13 mouse cellular contexts compared by ENCODE assay signal in genomic region chr13:63726035-63726434, GRCm38 (mm10).
DNase-seq lines count a peak whose midpoint lies in the region; ATAC-seq lines count a peak whose summit lies in the region.
"Had no signal": no experiment of that assay in that cellular context is flagged by ENCODE, and none has a peak within 500 bp of the region (broad histone marks: within the 10 kb centered on the region; RNA-seq: fewer than 3 reads in every experiment).

No protein-coding gene starts in this region.

- no peaks in the 10 kb centered on the region for H3K4me1 ChIP-seq in forebrain, embryonic 14.5 days (ENCODE audit: control insufficient read depth, insufficient read depth, low read length)
- no peaks in the 10 kb centered on the region for H3K4me1 ChIP-seq in forebrain, embryonic 15.5 days
- peaks cover 56% of the 10 kb centered on the region for H3K4me1 ChIP-seq in lung, embryonic 15.5 days
- peaks cover 5% of the 10 kb centered on the region; the same call in 1 of the 2 replicates for H3K4me1 ChIP-seq in midbrain, embryonic 13.5 days (replicated peaks)

- no peak overlapping the region for H3K4me2 ChIP-seq in forebrain, embryonic 14.5 days (ENCODE audit: low read length)
- H3K4me2 ChIP-seq in forebrain, embryonic 15.5 days (replicated peaks) = no peak overlapping the region
- no peak overlapping the region for H3K4me2 ChIP-seq in lung, embryonic 15.5 days
- H3K4me2 ChIP-seq in midbrain, embryonic 13.5 days (replicated peaks) = no peak overlapping the region

- 9% methylated on average over 2 of the region's 2 CpGs for WGBS in forebrain, embryonic 14.5 days
- WGBS in forebrain, embryonic 15.5 days = 11% methylated on average over 2 of the region's 2 CpGs
- 10% methylated on average over 2 of the region's 2 CpGs for WGBS in lung, embryonic 15.5 days
- 0% methylated on average over 2 of the region's 2 CpGs for WGBS in midbrain, embryonic 13.5 days

- H3K9ac ChIP-seq in forebrain, embryonic 14.5 days (ENCODE audit: low read length) = no peak overlapping the region
- no peak overlapping the region for H3K9ac ChIP-seq in forebrain, embryonic 15.5 days (replicated peaks)
- no peak overlapping the region for H3K9ac ChIP-seq in lung, embryonic 15.5 days
- H3K9ac ChIP-seq in midbrain, embryonic 13.5 days (replicated peaks) = no peak overlapping the region

- ATAC-seq in forebrain, embryonic 14.5 days = no peak
- no peak for ATAC-seq in forebrain, embryonic 15.5 days (replicated peaks)
- peak; percentile 50; the same call in 1 of the 2 replicates for ATAC-seq in lung, embryonic 15.5 days (ENCODE audit: borderline replicate concordance, extremely low read depth, low FRiP score, low TSS enrichment)
- ATAC-seq in midbrain, embryonic 13.5 days = 0 out of 2 replicates have a peak, but pooled peaks have one; percentile 66
- no peak for ATAC-seq in megakaryocyte, adult 5-6 weeks (ENCODE audit: poor library complexity, severe bottlenecking)
- ATAC-seq: inflammation-experienced regulatory T-cells, adult 6 months had no signal

- peak; percentile 15 for DNase-seq in forebrain, embryonic 14.5 days (ENCODE audit: low spot score)
- DNase-seq in lung, adult 18-20 months = no peak
- peak; percentile 55 for DNase-seq in forelimb bud, embryonic 11.5 days (ENCODE audit: low read depth, low spot score)
- no peak for DNase-seq in frontal cortex, postnatal 25 days (ENCODE audit: low spot score in 2 of 2)
- DNase-seq: adrenal gland, postnatal 14 days; cerebellum, adult 18-20 months had no signal

- no peaks in the 10 kb centered on the region for H3K36me3 ChIP-seq in forebrain, embryonic 14.5 days (ENCODE audit: control insufficient read depth, insufficient read depth, low read length)
- H3K36me3 ChIP-seq in forebrain, embryonic 15.5 days = no peaks in the 10 kb centered on the region
- H3K36me3 ChIP-seq in lung, embryonic 15.5 days = no peaks in the 10 kb centered on the region
- H3K36me3 ChIP-seq in midbrain, embryonic 13.5 days = no peaks in the 10 kb centered on the region

- H3K9me3 ChIP-seq in forebrain, embryonic 14.5 days (replicated peaks; ENCODE audit: control insufficient read depth, low read length) = no peaks in the 10 kb centered on the region
- H3K9me3 ChIP-seq in forebrain, embryonic 15.5 days = no peaks in the 10 kb centered on the region
- no peaks in the 10 kb centered on the region for H3K9me3 ChIP-seq in lung, embryonic 15.5 days
- no peaks in the 10 kb centered on the region for H3K9me3 ChIP-seq in midbrain, embryonic 13.5 days

- no peak overlapping the region for H3K27ac ChIP-seq in forebrain, embryonic 14.5 days (ENCODE audit: low read depth, low read length)
- no peak overlapping the region for H3K27ac ChIP-seq in forebrain, embryonic 15.5 days (replicated peaks)
- H3K27ac ChIP-seq in lung, embryonic 15.5 days = peak overlapping the region; percentile 87
- H3K27ac ChIP-seq in midbrain, embryonic 13.5 days = no peak overlapping the region

- no peaks in the 10 kb centered on the region for H3K27me3 ChIP-seq in forebrain, embryonic 14.5 days (replicated peaks; ENCODE audit: control insufficient read depth, insufficient read depth, low read length)
- H3K27me3 ChIP-seq in forebrain, embryonic 15.5 days = no peaks in the 10 kb centered on the region
- H3K27me3 ChIP-seq in lung, embryonic 15.5 days = no peaks in the 10 kb centered on the region
- peaks cover 3% of the 10 kb centered on the region; the same call in 1 of the 2 replicates for H3K27me3 ChIP-seq in midbrain, embryonic 13.5 days

- no peak overlapping the region for H3K4me3 ChIP-seq in forebrain, embryonic 14.5 days (ENCODE audit: low read depth, low read length)
- no peak overlapping the region for H3K4me3 ChIP-seq in forebrain, embryonic 15.5 days
- no peak overlapping the region for H3K4me3 ChIP-seq in lung, embryonic 15.5 days
- H3K4me3 ChIP-seq in midbrain, embryonic 13.5 days (replicated peaks) = no peak overlapping the region
- H3K4me3 ChIP-seq: erythroblast, embryonic 14.5 days; myocyte had no signal

Comparison
In these comparisons a context has a peak if more than half of its experiments do, and no peak if none do; other contexts are left out.
1. ATAC-seq: peak in lung, embryonic 15.5 days (single experiment) and midbrain, embryonic 13.5 days (single experiment); none in forebrain, embryonic 14.5 days (single experiment), forebrain, embryonic 15.5 days (single experiment) and megakaryocyte, adult 5-6 weeks (single experiment).
2. DNase-seq: peak in forebrain, embryonic 14.5 days (single experiment) and forelimb bud, embryonic 11.5 days (single experiment); none in lung, adult 18-20 months (0 of 2) and frontal cortex, postnatal 25 days (0 of 2).